Mouse (Mus musculus) embryonic fibroblast, embryonic 13.5 days (primary cell): ENCODE results near the gene Itga2b.
A peak's percentile ranks its signal among the peaks of the same experiment; 100 is the strongest.

ENCODE experiments used
- CTCF ChIP-seq: IDR thresholded peaks from 2 replicates; pipeline ENCODE4 v1.5.1; 2011; ENCODE audit warnings: mild to moderate bottlenecking, control low read depth, low read length, moderate library complexity, borderline replicate concordance; ENCODE audit not compliant: insufficient read depth
- POLR2A ChIP-seq: IDR thresholded peaks from 2 replicates; pipeline ENCODE4 v1.6.1; 2011; ENCODE audit warnings: low read depth, mild to moderate bottlenecking, control low read depth, low read length, moderate library complexity

DNA sequence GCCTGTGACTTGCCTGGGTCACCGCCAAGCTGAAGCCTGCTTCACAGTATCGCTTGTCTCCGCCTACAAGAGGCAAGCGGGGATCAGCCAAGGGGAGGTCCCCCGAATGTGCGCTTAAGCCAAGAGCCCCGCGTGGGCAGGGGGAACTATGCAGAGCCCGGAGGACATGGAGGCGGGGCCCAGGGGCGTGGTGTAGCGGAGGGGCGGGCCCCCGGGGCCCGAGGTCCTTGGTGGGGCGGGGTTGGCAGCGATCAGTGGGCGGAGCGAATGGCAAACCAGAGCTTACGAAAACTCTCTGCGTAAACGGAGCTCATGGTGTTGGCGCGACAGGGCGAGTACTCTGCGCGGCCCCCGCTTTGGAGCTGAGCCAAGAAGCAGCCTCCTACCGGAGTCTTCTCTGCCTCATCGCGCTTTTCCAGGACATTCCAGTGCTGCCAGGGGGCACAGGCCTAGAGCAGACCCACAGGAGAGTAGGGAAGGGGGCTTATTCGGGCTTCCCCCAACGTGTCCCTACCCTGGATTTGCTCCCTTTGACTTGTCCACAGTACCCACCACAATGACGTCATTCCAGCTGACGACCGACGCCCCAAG lies 2.8 kb downstream of the Itga2b start:
- TF ChIP-seq CTCF (no peak), POLR2A (peak; percentile 53)
